Mouse (Mus musculus): Measurements from ENCODE around the gene Ssh2.

Gene Ssh2

DNA sequence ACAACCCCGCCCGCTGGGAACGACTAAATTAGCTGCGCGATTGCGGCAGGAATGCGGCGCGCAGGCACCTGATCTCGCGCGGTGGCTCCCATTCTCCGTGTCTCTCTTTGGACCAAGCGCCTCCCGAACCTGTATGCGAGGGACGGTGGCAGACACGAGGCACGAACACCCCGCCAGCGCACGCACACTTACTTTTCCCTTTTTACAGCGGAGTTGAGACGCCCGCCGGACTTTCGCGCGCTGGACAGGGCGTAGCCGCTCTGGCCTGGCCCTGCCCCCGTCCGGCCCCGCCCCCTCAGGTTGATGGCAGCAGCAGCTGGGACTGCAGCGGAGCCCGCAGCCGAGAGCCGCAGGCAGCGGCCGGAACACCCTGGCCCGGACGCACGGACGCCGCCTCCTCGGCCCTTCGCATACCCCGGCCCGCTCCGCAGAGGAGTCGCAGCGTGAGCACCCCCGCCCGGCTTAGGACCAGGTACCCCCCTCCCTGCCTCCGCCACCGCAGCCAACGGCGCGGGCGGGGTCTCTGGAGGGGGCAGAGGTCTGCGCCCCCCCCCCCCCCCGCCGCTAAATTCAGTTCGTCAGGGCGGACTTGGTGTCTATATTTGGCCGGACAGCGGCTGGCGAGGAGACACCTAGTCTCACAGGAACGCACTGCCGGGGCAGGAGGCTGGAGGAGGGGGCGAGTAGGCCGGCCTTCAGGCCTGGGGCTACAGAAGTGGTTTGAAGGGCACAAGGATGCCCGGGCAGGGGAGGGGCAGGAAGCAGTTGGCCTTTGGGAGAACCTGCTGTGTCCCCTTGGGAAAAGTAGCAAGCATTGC lies 246.4 kb downstream of the Ssh2 start, which contains the start of gene Coro6:
TSS of gene Coro6 (plus strand) at position 129 of the 818 bp plus-strand sequence.
- peak; percentile 64 to 85 for DNase-seq (ENCODE audit: low spot score in 2 of 2)

DNA sequence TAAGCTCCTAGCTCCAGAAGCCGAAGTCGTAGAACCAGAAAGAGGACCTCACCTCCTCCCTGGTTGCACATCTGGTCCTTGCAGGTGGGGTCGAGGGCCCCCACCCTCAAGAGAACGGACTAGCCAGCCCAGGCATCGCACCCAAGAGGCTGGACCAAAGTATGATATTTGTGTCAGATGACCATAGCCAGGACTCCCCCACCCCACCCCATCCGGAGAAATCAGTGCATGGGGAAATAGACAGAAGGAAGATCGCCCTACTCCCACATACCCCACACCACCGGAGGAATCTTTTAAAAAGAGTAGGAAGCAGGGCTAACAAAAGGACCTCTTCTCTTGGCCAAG lies 247.0 kb downstream of the Ssh2 start:
- no peak for DNase-seq (ENCODE audit: low spot score in 2 of 2)

DNA sequence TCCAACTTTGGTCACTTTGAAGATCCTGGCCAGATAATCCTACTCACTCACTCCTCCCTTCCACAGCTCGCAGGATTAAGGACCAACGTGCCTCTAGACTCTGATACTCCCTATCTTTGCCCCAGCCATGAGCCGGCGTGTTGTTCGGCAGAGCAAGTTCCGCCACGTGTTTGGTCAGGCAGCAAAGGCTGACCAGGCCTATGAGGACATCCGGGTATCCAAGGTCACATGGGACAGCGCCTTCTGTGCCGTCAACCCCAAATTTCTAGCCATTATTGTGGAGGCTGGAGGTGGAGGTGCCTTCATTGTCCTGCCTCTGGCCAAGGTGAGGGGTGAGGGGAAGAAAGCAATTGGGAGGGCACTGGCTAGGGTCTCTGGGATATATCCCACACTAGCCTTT lies 247.7 kb downstream of the Ssh2 start:
- DNase-seq (ENCODE audit: low spot score in 2 of 2), result no peak

DNA sequence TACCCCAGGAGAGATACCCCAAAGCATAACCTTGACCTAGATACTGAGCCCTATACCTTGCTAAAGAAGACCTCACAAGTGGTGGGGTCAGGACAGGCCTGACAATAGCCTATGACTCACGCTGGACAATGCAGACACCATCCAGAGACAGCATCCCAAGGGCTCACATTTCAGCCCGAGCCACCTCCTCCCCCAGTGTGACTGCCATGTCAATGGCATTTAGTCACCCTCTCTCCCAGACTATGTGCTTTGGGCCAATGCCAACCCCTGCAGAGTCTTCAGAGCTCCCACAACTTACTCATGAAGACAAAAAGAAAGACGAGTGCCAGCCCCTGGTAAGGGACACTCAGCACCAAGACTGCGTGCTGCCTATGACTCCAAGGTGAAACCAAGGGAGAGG lies 248.6 kb downstream of the Ssh2 start:
- DNase-seq (ENCODE audit: low spot score in 2 of 2), result no peak

DNA sequence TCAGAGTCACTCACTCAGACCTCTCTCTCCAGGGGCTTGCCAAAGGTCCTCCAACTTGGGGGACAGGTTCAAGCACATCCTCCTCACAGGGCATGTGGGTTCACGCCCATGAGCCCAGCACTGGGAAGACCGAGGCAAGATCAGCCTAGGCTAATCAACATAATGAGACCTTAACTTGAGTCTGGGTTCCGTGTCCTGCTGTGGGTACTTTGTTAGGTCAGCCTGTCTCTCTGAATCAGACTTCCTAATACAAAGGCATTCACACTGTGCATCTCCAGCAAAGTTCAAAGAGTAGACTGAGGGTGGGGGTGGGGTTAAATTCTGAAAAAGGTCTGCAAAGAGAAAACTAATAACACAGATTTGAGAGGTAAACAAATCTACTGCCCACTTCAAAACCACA lies 249.0 kb downstream of the Ssh2 start:
- DNase-seq (ENCODE audit: low spot score in 2 of 2), result no peak

DNA sequence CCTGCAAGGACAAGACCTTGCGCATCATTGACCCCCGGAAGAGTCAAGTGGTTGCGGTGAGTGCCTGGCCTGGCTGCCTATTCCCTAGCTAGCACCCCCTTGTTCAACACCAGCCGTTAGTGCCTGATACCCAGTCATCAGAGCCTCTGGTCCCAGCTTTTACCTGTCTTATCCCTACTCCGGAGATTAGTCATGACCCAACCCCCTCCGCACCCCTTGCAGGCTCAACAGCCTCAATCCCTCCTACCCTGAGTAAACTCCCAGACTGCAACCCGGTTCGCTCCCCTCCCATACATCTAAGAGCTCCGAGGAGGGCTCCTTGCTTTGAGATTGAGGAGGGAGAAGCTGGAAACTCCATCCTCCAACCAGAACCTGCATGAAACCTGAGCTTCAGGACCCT lies 250.5 kb downstream of the Ssh2 start:
- no peak for DNase-seq (ENCODE audit: low spot score in 2 of 2)

DNA sequence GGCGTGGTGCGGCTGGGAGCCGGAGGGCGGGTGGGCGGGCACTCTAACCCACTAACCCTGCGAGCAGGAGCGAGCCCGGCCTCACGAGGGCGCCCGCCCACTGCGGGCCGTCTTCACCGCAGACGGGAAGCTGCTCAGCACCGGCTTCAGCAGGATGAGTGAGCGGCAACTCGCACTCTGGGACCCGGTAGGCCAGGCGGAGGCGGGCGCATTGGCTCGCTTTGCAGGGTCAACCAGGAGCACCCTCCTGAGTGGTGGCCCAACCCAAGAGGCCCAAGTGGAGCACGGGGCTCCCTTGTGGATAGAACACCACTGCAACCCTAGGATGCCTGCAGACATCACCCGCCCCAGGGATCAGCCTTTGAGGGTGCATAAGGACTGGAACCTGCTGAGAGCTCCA lies 251.1 kb downstream of the Ssh2 start:
- peak; percentile 78 to 90 for DNase-seq (ENCODE audit: low spot score in 2 of 2)

DNA sequence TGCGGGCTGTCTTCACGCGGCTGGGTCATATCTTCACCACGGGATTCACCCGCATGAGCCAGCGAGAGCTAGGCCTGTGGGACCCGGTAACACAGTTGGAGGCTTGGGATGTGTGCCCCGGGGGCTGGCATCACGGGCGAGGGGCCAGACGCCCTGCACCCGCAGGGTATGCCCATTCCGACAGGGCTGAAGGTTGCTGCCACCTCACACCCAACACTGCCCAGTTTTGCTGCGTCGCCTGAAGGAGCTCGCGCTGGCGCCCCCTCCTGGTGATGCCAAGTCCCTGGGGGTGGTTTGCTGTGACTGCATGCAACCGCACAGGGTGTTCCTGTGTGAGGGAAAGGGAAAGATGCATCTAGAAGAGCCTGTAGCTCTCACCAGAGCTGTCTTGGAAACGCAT lies 251.7 kb downstream of the Ssh2 start:
- peak; percentile 76 to 93 for DNase-seq (ENCODE audit: low spot score in 2 of 2)

DNA sequence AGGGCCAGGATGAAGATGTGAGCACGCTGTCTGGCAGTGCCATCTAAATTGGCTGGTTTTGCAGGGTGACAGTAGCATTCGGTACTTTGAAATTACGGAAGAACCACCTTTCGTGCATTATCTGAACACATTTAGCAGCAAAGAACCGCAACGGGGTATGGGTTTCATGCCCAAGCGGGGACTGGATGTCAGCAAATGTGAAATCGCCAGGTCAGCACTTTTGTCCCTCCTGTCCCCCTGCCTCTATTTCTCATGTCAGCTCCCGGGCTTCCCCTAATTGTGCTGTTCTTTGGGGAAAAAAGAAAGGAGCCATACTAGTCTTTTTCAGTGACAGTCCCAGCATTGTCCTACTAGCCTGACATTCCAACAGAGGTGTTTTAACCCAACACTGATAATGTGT lies 252.3 kb downstream of the Ssh2 start:
- no peak for DNase-seq (ENCODE audit: low spot score in 2 of 2)

DNA sequence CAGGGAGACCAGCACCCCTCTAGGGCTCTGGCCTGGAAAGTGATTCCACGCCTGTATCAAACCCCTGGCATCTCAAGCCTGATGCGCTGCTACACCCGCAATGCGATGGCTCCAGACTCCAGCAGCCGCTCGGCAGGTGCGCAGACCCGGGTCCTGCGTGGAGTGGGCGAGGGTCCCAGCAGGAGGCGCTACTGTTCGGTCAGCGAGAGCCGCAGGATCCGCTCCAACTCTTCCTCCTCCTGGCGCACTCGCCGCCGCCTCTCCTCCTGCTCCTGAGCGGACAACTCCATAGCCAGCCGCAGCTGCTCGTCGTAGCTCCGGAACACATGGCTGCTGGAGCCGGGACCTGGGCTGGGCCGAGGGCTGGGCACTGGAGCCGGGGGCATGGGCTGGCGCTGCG lies 255.3 kb downstream of the Ssh2 start:
- no peak for DNase-seq (ENCODE audit: low spot score in 2 of 2)

DNA sequence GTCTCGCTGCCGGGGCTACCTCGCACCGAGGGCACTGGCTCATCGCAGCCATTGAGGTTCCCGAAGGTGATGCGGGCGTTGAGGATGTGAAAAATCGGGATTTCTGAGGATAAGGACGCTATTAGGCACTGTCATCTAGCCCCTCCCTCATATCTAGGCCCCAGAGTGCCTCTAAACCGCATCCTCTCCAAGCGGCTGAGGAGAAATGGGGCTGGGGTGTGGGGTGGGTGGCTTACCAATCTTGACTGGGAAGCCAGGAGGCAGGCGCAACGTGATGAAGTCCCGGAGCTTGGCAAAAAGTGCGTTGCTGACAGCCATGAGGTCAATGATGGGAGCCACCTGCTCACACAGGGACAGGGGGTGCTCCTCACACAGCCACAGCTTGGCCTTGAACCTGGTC lies 256.7 kb downstream of the Ssh2 start:
- DNase-seq (ENCODE audit: low spot score in 2 of 2), result no peak

DNA sequence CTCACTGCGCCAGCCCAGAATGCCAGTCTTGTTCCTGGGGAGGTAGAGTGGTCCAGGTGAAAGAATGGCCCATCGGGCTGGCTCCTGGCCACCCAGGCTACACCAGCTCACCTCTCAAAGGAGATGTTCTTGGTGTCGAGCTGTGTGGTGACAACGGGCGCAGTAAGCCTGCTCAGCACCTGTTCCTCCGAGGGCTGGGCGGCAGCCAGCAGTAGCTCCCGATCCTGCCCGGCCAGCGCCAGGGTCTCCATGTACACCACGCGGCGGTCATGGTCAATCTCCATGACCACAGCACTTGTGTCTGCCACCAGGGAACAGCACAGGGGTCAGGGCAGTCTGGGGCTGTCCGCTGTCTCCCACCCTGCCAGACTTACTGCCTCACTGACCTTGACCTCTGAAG lies 260.1 kb downstream of the Ssh2 start:
- no peak for DNase-seq (ENCODE audit: low spot score in 2 of 2)

DNA sequence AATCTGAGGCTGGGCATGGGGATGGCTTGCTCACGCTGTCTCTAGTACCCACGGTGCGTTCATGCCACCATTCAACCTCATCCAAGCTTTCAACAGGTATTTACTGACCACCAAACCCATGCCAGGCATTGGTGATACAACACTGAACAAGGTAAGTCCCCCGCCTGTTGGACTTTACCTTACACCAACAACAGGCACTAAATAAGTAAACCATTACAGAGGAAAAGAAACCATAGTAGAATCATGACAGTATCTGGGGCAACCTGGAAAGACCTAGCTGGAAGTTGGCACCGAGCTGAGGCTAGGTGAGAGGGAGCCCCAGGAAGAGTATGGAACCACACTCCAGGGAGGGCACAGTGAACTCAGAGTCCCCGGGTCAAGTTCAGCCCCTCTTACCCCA lies 260.8 kb downstream of the Ssh2 start:
- DNase-seq (ENCODE audit: low spot score in 2 of 2), result no peak

DNA sequence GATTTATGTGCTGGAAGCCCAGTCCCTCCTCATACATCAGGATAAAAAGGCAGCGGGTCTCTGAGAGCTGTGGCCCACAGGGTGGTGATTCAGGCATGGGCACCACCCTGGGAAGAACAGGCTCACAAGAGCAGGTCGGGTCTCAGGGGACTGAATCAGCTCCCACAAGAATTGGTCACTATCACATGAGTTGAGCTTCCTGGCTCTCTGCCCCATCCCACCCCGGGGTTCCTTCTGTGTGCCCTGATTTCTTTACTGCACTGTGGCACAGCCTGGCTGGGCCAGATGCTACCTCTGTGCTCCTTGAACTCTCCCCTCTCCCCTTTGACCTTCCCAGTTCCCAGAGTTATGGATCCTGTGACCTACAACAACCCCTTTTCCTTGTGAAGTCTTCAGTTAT lies 267.0 kb downstream of the Ssh2 start:
- no peak for DNase-seq (ENCODE audit: low spot score in 2 of 2)

DNA sequence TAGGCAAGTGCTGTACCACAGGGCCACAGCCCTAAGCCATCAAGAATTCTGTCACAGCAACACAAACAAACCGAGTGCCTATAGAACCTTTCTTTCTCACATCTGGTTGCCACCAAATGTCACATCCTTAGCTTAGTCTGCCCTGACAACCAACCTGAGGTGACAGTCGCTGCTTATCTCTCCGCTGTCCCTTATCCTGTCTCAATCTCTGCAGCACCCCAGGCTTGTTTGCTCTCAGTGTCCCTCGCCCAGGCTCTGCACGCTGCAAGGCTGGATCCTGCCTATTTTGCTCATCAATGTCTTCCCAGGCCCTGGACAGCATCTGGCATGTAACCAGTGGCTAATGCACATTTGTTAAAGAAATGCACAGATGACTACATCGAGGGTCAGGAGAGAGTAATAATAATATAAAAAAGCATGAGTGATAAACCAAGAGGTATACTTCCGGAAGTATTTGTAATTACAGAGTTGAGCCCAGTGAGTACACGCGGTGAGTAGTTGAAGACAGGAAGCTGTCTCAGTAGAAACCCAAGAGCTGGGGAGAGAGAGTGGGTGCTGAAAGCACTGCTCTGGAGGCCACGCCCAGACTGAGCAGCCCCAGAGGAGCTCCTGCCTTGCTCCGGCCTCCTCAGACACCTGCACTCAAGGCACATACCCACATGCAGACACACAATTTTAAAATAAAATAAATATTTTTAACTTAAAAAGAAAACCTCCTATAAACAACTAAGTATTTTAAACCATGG lies 267.6 kb downstream of the Ssh2 start:
- no peak for DNase-seq (ENCODE audit: low spot score in 2 of 2)

DNA sequence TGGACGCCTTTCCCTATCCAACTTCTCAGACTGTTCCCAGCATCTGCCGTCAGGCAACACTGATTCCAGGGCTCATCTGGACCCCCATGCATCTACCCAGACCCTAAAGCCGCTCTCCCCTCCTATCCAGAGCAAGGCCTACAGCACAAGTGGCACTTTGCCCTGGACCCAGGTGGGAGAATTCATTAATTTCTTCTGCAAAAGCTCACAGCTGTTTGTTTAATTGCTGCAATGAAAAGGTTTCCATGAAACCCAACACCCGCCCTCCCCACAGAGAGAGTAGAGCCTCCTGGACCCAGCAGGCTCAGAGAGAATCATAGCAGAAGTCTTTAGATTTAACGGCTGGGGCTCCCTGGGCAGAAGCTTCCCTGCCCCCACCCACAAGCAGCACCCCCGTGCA lies 269.1 kb downstream of the Ssh2 start:
- no peak for DNase-seq (ENCODE audit: low spot score in 2 of 2)

DNA sequence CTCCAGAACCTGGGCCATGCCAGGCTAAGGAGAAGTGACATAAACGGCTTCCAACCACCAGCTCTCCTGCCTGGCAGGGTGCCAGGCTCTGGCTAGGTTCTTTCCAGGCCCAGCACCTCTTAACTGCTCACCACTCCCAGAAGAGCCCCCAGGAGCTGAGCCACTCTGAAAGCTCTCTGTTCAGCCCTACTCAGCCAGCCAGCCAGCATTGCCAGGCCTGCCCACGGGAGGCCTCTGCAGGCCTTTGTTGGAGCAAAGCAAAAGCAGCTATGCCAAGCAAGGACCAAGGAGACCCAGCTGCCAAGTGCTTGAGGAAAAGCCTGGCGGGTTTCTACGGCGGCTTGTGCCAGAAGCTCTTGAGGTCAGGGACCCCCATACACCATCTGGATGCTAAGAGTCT lies 270.7 kb downstream of the Ssh2 start:
- no peak for DNase-seq (ENCODE audit: low spot score in 2 of 2)

DNA sequence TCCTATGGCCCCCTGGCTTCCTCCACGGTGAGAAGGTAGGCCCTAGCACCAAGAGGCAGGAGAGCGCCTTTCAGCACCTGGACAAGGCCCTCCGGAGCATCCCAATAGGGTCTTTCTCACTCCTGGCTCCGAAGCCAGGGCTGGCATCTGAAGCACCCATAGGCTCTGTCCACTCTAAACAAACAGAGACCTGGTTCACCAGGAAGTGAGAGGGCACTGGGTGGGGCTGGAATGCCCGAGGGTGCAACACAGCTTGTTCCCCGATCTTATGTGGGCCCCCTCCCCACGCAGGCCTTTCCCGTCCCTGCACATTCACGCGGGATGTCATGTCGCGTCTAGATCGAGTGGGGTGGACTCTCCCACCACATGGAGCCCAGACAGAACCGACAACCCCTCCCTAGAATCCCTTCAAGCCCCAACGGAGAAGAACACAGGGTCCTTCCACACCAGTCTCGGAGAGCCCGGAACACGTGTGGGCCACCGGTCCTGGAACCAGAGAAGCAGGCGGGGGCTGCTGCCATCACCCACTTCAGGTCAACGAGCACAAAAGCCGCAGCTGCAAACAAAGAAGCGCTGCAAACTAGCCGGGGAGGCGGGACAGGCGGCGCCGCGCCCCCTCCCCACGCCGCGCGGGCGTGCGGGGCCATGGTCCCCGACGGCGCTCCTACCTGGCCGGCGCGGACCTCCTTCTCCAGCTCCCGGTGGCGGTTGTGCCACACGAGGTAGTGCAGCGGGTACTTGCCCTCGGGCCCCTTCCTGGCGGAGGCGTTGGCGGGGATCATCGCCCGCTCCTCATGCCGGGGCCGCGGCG lies 272.9 kb downstream of the Ssh2 start:
- DNase-seq (ENCODE audit: low spot score in 2 of 2), result peak in 1 of 2 experiments; percentile 64

DNA sequence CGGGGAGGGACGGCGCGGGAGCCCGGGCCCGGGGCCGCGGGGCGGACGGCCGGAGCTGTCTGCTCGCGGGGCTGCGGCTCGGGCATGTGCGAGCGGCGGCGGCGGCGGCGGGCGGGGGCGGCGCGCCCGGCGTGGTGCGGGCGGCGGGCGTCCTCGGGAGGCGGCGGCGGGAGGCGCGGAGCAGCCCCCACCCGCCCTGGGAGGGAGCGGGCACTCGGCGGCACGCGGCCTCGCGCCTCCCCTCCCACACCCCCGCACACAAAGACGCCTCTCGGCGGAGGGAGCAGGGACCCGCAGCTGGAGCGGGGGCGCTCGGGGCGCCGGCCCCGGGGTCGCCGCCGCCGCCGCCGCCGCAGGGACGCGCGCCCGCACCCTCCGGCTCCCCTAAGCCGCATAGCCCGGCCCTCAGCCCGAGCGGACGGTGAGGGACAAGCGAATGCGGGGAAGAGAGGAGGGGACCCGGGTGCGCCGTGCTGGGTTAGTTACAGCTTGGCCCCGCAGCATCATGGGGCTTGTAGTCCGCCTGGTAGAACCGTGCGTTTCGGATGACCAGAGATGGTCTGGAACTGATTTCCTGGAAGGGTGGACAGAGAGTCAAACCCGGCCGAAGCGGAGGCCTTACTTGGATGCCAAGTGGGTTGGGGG lies 273.6 kb downstream of the Ssh2 start, which contains the start of gene Ankrd13b:
TSS of gene Ankrd13b (minus strand) at position 88 of the 645 bp plus-strand sequence.
- DNase-seq (ENCODE audit: low spot score in 2 of 2), result peak; percentile 48 to 80

DNA sequence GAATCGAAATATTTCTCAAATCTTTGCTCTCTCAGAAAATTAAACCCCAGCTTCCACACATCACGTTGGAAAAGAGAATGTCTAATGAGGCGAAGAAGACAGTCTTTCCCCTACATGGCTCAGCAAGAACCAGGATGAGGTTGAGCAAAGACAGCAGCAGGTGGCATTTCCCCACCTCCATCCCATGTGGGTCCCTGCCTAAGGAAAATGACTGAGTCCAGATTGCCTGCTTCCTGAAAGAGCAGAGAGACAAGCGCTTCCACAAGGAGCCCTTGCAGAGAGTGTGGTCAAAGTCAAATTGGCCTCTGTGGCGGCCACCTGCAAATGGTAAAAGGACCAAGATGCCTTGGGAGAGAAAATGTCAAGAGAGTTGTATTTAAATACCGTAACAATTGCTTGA lies 274.4 kb downstream of the Ssh2 start:
- no peak for DNase-seq (ENCODE audit: low spot score in 2 of 2)

DNA sequence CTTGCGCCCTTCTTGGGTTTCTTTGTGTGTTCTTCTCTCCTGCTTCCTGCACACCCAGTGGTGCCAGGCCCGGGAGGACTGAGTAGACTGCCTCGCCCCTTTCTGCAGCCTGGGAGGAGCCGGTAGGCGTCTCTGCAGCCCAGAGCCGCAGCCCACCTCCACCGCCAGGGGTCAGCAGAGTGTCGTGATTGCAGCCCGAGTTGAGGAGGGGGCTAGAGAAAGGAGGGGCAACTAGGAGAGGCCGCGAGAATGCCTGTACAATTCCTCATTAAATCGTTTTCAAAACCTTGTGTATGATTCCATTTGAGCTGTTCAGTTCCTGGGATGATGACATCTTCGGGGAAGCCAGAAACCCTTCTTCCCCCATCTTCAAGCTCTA lies 275.0 kb downstream of the Ssh2 start:
- DNase-seq (ENCODE audit: low spot score in 2 of 2), result peak; percentile 85 to 95

Measured in spleen, postnatal 4 days (tissue).